Mouse (Mus musculus) heart, embryonic 14.5 days (tissue): ENCODE data around the gene Dtnbp1. TPM values are rescaled to one million over a fixed set of nuclear protein-coding genes. Genes with fewer than 3 reads are reported as not detected.

ENCODE experiments used
- ATAC-seq: fragments of 200-750 bp; cut with Nextera tagmentation; 2 replicates; pipeline ENCODE4 v1.8.0; 2017; ENCODE audit warnings: low read depth, moderate TSS enrichment; ENCODE audit not compliant: insufficient number of reproducible peaks, insufficient read depth, low FRiP score
- H3K27ac ChIP-seq, 2 experiments: fragments of 200-500 bp in 1 of 2; fragments of 300-500 bp in 1 of 2; sonication (generic) in 1 of 2; replicated peaks in 1 of 2; 2 replicates each; pipeline ENCODE4 v1.5.1; 2012 to 2014; ENCODE audit warnings: low read depth in 2 of 2, low read length in 2 of 2, control low read depth in 1 of 2, mild to moderate bottlenecking in 1 of 2, mixed read lengths in 1 of 2; ENCODE audit not compliant: control insufficient read depth in 1 of 2, insufficient read depth in 1 of 2
- H3K27me3 ChIP-seq: fragments of 300-500 bp; sonication (generic); 2 replicates; pipeline ENCODE4 v1.6.1; 2014; ENCODE audit warnings: mild to moderate bottlenecking, low read length, control low read depth; ENCODE audit not compliant: control insufficient read depth, insufficient read depth
- H3K36me3 ChIP-seq: fragments of 300-500 bp; sonication (generic); 2 replicates; pipeline ENCODE4 v1.6.1; 2014; ENCODE audit warnings: mild to moderate bottlenecking, control low read depth, low read length, mixed read lengths; ENCODE audit not compliant: control insufficient read depth, insufficient read depth
- H3K4me1 ChIP-seq, 2 experiments: fragments of 200-500 bp in 1 of 2; fragments of 300-500 bp in 1 of 2; sonication (generic) in 1 of 2; 2 replicates each; pipeline ENCODE4 v1.6.1; 2012 to 2014; ENCODE audit warnings: low read length in 2 of 2, control low read depth in 1 of 2, mixed read lengths in 1 of 2; ENCODE audit not compliant: control insufficient read depth in 2 of 2, insufficient read depth in 2 of 2
- H3K4me2 ChIP-seq: fragments of 300-500 bp; sonication (generic); 2 replicates; pipeline ENCODE4 v1.6.1; 2014; ENCODE audit warnings: mild to moderate bottlenecking, low read length
- H3K4me3 ChIP-seq, 2 experiments: fragments of 200-500 bp in 1 of 2; fragments of 300-500 bp in 1 of 2; sonication (generic) in 1 of 2; 2 replicates each; pipeline ENCODE4 v1.5.1; 2012 to 2014; ENCODE audit warnings: low read length in 2 of 2, mild to moderate bottlenecking in 2 of 2, control low read depth in 1 of 2, low read depth in 1 of 2, moderate library complexity in 1 of 2; ENCODE audit not compliant: control insufficient read depth in 1 of 2, insufficient read depth in 1 of 2
- H3K9ac ChIP-seq: fragments of 300-500 bp; sonication (generic); 2 replicates; pipeline ENCODE4 v1.6.1; 2014; ENCODE audit warnings: mild to moderate bottlenecking, low read length
- H3K9me3 ChIP-seq: fragments of 300-500 bp; sonication (generic); 2 replicates; pipeline ENCODE4 v1.6.1; 2016; ENCODE audit warnings: low read length, control low read depth; ENCODE audit not compliant: control insufficient read depth
- WGBS: fragments of 180-500 bp; shearing (Covaris S2); extraction: QIAGEN DNeasy Blood & Tissue Kit; methylation state at CpG from one replicate; pipeline ENCODE4 v1.1.7; 2014; 5-methylcytosine and 5-hydroxymethylcytosine counted together
- polyA plus RNA-seq: library from polyadenylated mRNA; unstranded; fragments of >200 nt; fragmentation: Nextera tagmentation; extraction: Ambion mirVana; gene quantifications from 2 replicates; pipeline ENCODE4 v1.2.1, GENCODE M21; 2014

Dtnbp1 gene
- 91.6 and 98.5 TPM in 2 replicates for polyA plus RNA-seq

GRCm38 (mm10) chr13:45001911-45002615, at the start of gene Dtnbp1:
TSS of gene Dtnbp1 (minus strand) at chr13:45002147.
- H3K27me3 ChIP-seq = no peaks in the 10 kb centered on the region
- peaks cover 13% of the 10 kb centered on the region for H3K36me3 ChIP-seq
- H3K27ac ChIP-seq = peak within 1 kb of the TSS; percentile 63 to 90
- peak within 1 kb of the TSS; percentile 58 to 85 for H3K4me3 ChIP-seq
- H3K4me1 ChIP-seq = peaks cover 13 to 32% of the 10 kb centered on the region in 2 experiments
- H3K9ac ChIP-seq = peak within 1 kb of the TSS; percentile 92
- 1% methylated on average over 66 of the region's 68 CpGs for WGBS
- H3K4me2 ChIP-seq = peak within 1 kb of the TSS; percentile 88
- ATAC-seq = peak; percentile 87
- no peaks in the 10 kb centered on the region for H3K9me3 ChIP-seq

GRCm38 (mm10) chr13:45049261-45050020, 47.5 kb upstream of the Dtnbp1 start:
- ATAC-seq = no peak
- 78% methylated on average over 7 of the region's 7 CpGs for WGBS
- no peaks in the 10 kb centered on the region for H3K9me3 ChIP-seq

GRCm38 (mm10) chr13:45043466-45043865, 41.5 kb upstream of the Dtnbp1 start:
- H3K4me2 ChIP-seq = no peak overlapping the region
- no peaks in the 10 kb centered on the region for H3K9me3 ChIP-seq
- 62% methylated on average over 3 of the region's 3 CpGs for WGBS
- H3K4me1 ChIP-seq = no peaks in the 10 kb centered on the region
- H3K27ac ChIP-seq = no peak overlapping the region
- no peak overlapping the region for H3K4me3 ChIP-seq
- no peak overlapping the region for H3K9ac ChIP-seq
- no peak for ATAC-seq
- no peaks in the 10 kb centered on the region for H3K36me3 ChIP-seq
- no peaks in the 10 kb centered on the region for H3K27me3 ChIP-seq

More at GRCm38 (mm10) chr13:45049261-45050020, 47.5 kb upstream of the Dtnbp1 start:
- no peak overlapping the region for H3K27ac ChIP-seq
- H3K4me1 ChIP-seq = peaks cover 0 to 8% of the 10 kb centered on the region in 2 experiments; a peak in 2 of 4 replicates
- no peak overlapping the region for H3K4me3 ChIP-seq
- no peaks in the 10 kb centered on the region for H3K27me3 ChIP-seq
- no peaks in the 10 kb centered on the region for H3K36me3 ChIP-seq
- no peak overlapping the region for H3K4me2 ChIP-seq
- H3K9ac ChIP-seq = no peak overlapping the region

- H3K4me1 ChIP-seq = no peaks in the 10 kb centered on the region
- H3K36me3 ChIP-seq = no peaks in the 10 kb centered on the region
- H3K9ac ChIP-seq = no peak overlapping the region
- 83% methylated on average over 7 of the region's 7 CpGs for WGBS
- no peak overlapping the region for H3K27ac ChIP-seq
- no peaks in the 10 kb centered on the region for H3K27me3 ChIP-seq
- H3K9me3 ChIP-seq = no peaks in the 10 kb centered on the region
- ATAC-seq = no peak
- H3K4me3 ChIP-seq = no peak overlapping the region
- H3K4me2 ChIP-seq = no peak overlapping the region
Measured at GRCm38 (mm10) chr13:45040741-45041140, 38.8 kb upstream of the Dtnbp1 start.

GRCm38 (mm10) chr13:45040195-45040594, 38.2 kb upstream of the Dtnbp1 start:
- Histone ChIP-seq H3K27ac (no peak overlapping the region), H3K27me3 (no peaks in the 10 kb centered on the region), H3K9me3 (no peaks in the 10 kb centered on the region), H3K9ac (no peak overlapping the region), H3K36me3 (no peaks in the 10 kb centered on the region), H3K4me2 (no peak overlapping the region), H3K4me1 (no peaks in the 10 kb centered on the region), H3K4me3 (no peak overlapping the region)
- WGBS = 58% methylated on average over 4 of the region's 4 CpGs
- no peak for ATAC-seq

- Histone ChIP-seq H3K27me3 (no peaks in the 10 kb centered on the region), H3K27ac (no peak overlapping the region), H3K9me3 (no peaks in the 10 kb centered on the region), H3K36me3 (no peaks in the 10 kb centered on the region), H3K4me1 (peaks cover 4 to 6% of the 10 kb centered on the region in 2 experiments; a peak in 3 of 4 replicates), H3K4me3 (no peak overlapping the region), H3K4me2 (no peak overlapping the region), H3K9ac (no peak overlapping the region)
- WGBS = 79% methylated on average over 4 of the region's 4 CpGs
- no peak for ATAC-seq
Measured at GRCm38 (mm10) chr13:45036417-45036816, 34.5 kb upstream of the Dtnbp1 start.

GRCm38 (mm10) chr13:45034759-45035158, 32.8 kb upstream of the Dtnbp1 start:
- H3K4me3 ChIP-seq = no peak overlapping the region
- no peaks in the 10 kb centered on the region for H3K27me3 ChIP-seq
- WGBS = 70% methylated on average over 7 of the region's 7 CpGs
- no peaks in the 10 kb centered on the region for H3K9me3 ChIP-seq
- no peak overlapping the region for H3K4me2 ChIP-seq
- no peak for ATAC-seq
- H3K36me3 ChIP-seq = no peaks in the 10 kb centered on the region
- no peak overlapping the region for H3K9ac ChIP-seq
- no peak overlapping the region for H3K27ac ChIP-seq
- peaks cover 6 to 10% of the 10 kb centered on the region in 2 experiments for H3K4me1 ChIP-seq
